Mouse (Mus musculus) heart, postnatal 4 days (tissue): ENCODE results near the gene 1700088E04Rik. TPM values are rescaled to one million over a fixed set of nuclear protein-coding genes. Genes with fewer than 3 reads are reported as not detected.

ENCODE experiments used
- DNase-seq: peaks from one replicate; pipeline ENCODE4 v3.0.0; 2021
- total RNA-seq, 2 experiments: library from RNA; stranded (reverse); gene quantifications; 2 replicates each; pipeline ENCODE4 v1.2.3; 2021

1700088E04Rik gene
- total RNA-seq, 2 experiments from 2014 or later, result 1.2 to 2.1 TPM

DNA sequence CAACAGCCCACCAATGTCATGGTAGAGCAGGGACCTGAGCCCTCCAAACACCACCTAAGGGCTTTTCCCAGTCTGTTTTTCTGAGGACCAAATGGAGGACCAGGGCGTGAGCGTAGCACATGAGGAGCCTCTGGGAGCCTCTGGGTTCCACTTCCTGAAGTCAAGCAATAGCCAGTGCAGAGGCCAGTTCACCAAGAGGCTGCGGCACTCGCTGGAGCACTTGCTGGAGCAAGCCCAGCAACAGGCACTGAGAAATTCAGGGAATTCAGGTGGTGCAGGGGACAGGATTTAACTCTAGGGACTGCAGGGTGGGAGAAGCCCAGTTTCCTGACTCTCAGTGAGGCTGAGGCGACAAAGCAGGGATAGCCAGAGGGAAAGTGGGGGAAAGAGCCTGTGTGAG is 42.8 kb downstream of the 1700088E04Rik start:
- DNase-seq, result peak; percentile 29

DNA sequence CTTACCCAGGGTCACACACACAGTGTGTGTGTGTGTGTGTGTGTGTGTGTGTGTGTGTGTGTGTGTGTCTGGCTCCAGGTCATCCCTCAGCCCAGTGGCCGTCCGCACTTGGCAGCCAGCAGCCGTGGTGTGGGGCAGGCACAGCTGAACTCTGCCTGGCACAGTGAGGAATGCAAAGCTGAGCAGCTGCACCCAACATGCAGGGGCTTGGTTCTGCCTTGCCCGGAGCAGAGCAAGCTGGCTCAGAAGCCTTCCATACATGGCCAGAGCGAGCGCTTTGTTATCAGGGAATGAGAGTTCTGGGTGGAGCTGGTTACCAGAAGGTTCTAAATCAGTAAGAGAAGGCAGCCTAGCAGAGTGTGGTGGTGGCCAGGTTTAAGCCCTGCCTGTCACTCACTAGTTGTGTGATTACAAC is 43.4 kb downstream of the 1700088E04Rik start:
- DNase-seq, result peak; percentile 84

DNA sequence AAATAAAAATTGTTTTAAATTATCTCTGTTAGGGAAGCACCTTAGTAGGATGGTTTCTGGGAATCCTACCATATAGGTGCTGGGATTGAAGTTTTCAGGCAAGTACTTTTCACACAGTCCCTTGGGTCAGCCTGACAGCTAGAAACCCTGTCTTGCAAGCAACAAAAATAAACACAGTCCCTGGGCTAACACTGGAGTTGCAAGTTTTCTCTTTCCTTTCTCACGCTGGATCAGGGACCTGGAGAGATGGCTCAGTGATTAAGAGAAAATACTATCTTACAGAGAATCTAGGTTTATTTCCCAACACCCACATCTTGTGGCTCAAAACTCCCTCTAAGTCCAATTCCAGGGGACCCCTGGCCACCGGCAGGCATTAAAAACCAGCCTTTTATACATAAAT is 43.9 kb downstream of the 1700088E04Rik start:
- DNase-seq, result no peak

DNA sequence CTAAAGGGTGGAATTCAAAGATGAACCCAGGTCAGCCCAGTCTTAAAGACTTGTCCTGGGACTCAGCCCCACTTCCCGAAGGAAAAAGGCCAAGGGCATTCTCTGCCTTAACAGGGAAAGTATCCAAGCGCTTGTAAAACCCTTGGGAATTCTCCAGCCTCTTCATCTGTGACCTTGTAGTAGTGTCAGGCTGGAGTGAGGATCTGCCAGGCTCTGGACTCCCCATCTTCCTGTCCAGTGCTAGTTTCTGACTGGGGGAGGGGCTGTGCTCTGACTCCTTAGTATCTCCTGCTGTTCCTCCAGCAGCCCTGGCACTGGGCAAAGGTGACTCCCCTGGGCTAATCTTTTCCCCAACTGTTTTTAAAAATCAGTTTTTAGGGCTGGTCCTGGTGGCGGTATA is 44.5 kb downstream of the 1700088E04Rik start:
- DNase-seq, result peak; percentile 26

DNA sequence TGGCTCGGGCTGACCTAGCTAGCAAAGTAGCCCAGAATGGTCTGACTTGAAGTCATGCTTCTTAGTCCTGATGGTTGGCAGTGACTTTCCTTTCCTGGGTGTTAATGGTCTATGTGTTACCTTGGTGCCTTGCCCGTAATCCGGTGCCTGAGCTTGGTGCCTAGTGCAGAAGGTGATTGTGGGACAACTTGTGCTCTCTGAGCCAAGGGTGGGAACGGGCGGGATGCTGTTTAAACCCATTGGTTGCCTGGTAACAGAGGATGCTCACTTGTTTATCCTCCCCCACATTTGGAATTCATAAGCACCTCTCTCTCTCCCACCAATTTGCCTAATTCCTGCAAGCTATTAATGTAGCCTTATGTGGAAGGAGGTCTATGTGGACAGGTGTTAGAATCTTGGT is 45.6 kb downstream of the 1700088E04Rik start:
- DNase-seq, result no peak

DNA sequence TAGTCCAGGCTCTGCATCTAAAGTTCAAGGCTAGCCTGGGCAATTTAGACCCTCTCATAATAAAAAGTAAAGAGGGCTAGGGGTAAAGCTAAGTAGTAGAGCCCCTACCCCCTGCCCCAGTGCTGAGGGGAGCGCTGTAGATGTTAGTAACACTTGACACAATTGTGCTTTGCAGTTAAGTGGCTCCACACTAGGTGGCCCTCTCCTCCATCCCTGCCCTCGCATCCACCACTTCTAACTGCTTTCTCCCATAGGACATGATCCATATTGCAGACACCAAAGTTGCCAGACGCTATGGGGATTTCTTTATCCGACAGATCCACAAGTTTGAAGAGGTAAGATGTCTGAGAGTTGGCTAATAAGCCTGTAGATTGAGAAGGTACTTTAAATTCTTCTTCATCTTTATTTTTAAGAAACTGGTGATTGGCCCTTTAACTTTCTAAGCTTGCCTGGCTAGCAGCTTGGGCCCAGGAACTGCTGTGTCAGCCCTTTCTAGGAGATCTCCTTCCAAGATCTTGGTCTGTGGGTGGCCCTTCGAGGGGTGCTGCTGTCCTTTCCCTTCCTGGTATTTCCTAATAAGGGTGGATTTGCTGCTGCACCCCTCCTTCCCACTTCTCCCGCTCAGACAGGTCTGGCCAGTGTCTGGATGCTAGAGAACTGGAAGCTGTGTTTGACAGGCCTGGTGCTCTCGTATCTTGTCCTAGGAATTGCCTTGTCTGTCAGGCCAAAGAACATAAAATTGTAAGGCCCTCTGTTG is 47.8 kb downstream of the 1700088E04Rik start:
- peak; percentile 69 for DNase-seq

DNA sequence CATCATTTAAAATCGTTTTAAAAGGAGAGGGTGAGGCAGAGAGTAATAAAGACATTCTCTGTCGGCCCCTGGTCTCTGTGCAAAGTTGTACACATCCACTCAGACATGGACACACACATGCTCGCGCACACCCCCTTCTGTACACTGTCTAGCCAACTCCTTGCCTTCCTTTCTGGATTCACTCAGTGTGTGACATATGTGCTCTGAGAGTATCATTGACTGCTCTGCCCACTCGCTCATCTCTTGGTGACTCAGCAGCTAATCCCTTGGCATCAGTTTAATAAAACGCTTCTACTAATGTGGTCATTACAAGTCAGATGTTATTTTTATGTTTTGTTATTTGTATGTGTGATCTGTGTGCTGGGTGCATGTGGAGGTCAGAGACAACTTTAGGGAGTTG is 48.8 kb downstream of the 1700088E04Rik start:
- no peak for DNase-seq

DNA sequence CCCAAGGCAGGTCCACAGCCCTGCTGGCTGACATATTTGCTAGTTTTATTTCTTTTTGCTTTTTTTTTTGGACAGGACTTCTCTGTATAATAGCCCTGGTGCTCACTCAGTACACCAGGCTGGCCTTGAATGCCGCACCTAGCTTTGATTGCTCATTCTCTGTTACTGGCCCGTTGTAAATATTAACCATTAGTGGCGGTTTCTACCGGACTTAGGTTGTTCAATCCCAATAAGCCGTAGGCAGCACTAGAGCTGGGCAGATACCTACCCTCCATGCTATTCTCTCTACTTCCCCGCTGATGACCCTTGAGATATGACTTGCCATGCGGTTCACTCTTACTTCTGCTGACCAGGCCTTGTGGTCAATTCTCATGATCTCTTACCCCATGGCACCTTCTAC is 61.5 kb downstream of the 1700088E04Rik start:
- no peak for DNase-seq

Other genes starting within 250 kb of the 1700088E04Rik start
- gene Gm49510, start 241.6 kb downstream of the 1700088E04Rik start, total RNA-seq, result under 1 TPM in 1 of 2 experiments, not detected in 1; 0.29 TPM
- gene Sh3bp1, start 241.5 kb downstream of the 1700088E04Rik start, total RNA-seq, result 10 to 100 TPM in 1 of 2 experiments, 1 to 10 TPM in 1; 7.7 to 11.1 TPM
- gene Pdxp, start 227.3 kb downstream of the 1700088E04Rik start, total RNA-seq, result 1 to 10 TPM; 9.3 to 9.4 TPM
- gene Lgals1, start 214.5 kb downstream of the 1700088E04Rik start, total RNA-seq, result 100 to 1,000 TPM; 465 to 471 TPM
- 10 to 100 TPM; 20.2 to 22.6 TPM for gene Nol12, start 206.3 kb downstream of the 1700088E04Rik start, total RNA-seq
- gene Triobp, start 193.5 kb downstream of the 1700088E04Rik start, total RNA-seq, result 10 to 100 TPM; 59.0 to 68.2 TPM
- gene H1f0, start 112.8 kb downstream of the 1700088E04Rik start, total RNA-seq, result 100 to 1,000 TPM; 262 to 304 TPM
- not detected for gene Galr3, start 99.4 kb downstream of the 1700088E04Rik start, total RNA-seq
- 10 to 100 TPM; 11.8 to 12.7 TPM for gene Ankrd54, start 78.4 kb downstream of the 1700088E04Rik start, total RNA-seq
- 100 to 1,000 TPM; 103 to 109 TPM for gene Eif3l, start 66.1 kb downstream of the 1700088E04Rik start, total RNA-seq
- 100 to 1,000 TPM in 1 of 2 experiments, 10 to 100 TPM in 1; 92.8 to 101 TPM for gene Micall1, start 32.4 kb downstream of the 1700088E04Rik start, total RNA-seq
- gene Polr2f, start 244 bp downstream of the 1700088E04Rik start, total RNA-seq, result 100 to 1,000 TPM; 126 to 139 TPM
- gene Sox10, start 24.0 kb upstream of the 1700088E04Rik start, total RNA-seq, result under 1 TPM; 0.55 to 0.90 TPM
- gene Pick1, start 87.9 kb upstream of the 1700088E04Rik start, total RNA-seq, result 10 to 100 TPM; 24.5 to 26.0 TPM
- under 1 TPM; 0.52 to 0.74 TPM for gene Gm49486, start 88.1 kb upstream of the 1700088E04Rik start, total RNA-seq
- under 1 TPM; 0.23 to 0.31 TPM for gene Slc16a8, start 113.5 kb upstream of the 1700088E04Rik start, total RNA-seq
- 1 to 10 TPM; 1.3 to 2.0 TPM for gene Baiap2l2, start 144.3 kb upstream of the 1700088E04Rik start, total RNA-seq
- 1 to 10 TPM; 8.4 to 9.6 TPM for gene Pla2g6, start 187.1 kb upstream of the 1700088E04Rik start, total RNA-seq
- gene Maff, start 205.4 kb upstream of the 1700088E04Rik start, total RNA-seq, result 10 to 100 TPM in 1 of 2 experiments, 1 to 10 TPM in 1; 9.8 to 10.2 TPM